Mouse (Mus musculus) cortical plate, adult 2 months (tissue): Measurements from ENCODE around the gene Gm49027. TPM values are rescaled to one million over a fixed set of nuclear protein-coding genes. Genes with fewer than 3 reads are reported as not detected.

Experiments
- H3K27ac ChIP-seq: fragments of 200-500 bp; 2 replicates; pipeline ENCODE4 v1.5.1; 2012; ENCODE audit warnings: low read length, control low read depth, inconsistent platforms; ENCODE audit not compliant: insufficient read depth
- H3K4me1 ChIP-seq: fragments of 200-500 bp; 2 replicates; pipeline ENCODE4 v1.6.1; 2011; ENCODE audit warnings: low read length; ENCODE audit not compliant: control insufficient read depth, insufficient read depth
- H3K4me3 ChIP-seq: fragments of 200-500 bp; 2 replicates; pipeline ENCODE4 v1.5.1; 2011; ENCODE audit warnings: mild to moderate bottlenecking, low read length, control low read depth; ENCODE audit not compliant: insufficient read depth
- CTCF ChIP-seq: fragments of 200-500 bp; IDR thresholded peaks from 2 replicates; pipeline ENCODE4 v1.5.1; 2011; ENCODE audit warnings: mild to moderate bottlenecking, control low read depth, low read length; ENCODE audit not compliant: insufficient read depth; ENCODE audit errors: extremely low read depth
- POLR2A ChIP-seq: fragments of 200-500 bp; IDR thresholded peaks from 2 replicates; pipeline ENCODE4 v1.6.1; 2011; ENCODE audit warnings: mild to moderate bottlenecking, low read length, control low read depth; ENCODE audit not compliant: insufficient read depth; ENCODE audit errors: extremely low read depth
- polyA plus RNA-seq: library from polyadenylated mRNA; depleted of rRNA; stranded (reverse); fragments of >200 nt; gene quantifications from 2 replicates; pipeline ENCODE4 v1.2.3, GENCODE M21; 2012; rRNA removed

The Gm49027 gene
- polyA plus RNA-seq = 8.3 and 8.5 TPM in 2 replicates

- no peak within 1 kb of the TSS for H3K27ac ChIP-seq
- H3K4me3 ChIP-seq = peak within 1 kb of the TSS; percentile 38
- 0 out of 2 replicates have a peak, but pooled peaks cover 2% of the 10 kb centered on the region for H3K4me1 ChIP-seq
- no peak for TF ChIP-seq CTCF
- TF ChIP-seq POLR2A = no peak
Observed at GRCm38 (mm10) chr5:123525281-123525680, at the start of gene Gm49027. Gm49027 (minus strand) TSS chr5:123525488.

GRCm38 (mm10) chr5:123573362-123573761, 48.1 kb upstream of the Gm49027 start:
- TF ChIP-seq POLR2A = no peak
- no peak overlapping the region for H3K27ac ChIP-seq
- H3K4me3 ChIP-seq = no peak overlapping the region
- no peaks in the 10 kb centered on the region for H3K4me1 ChIP-seq

GRCm38 (mm10) chr5:123572357-123573186, 47.3 kb upstream of the Gm49027 start, which contains the start of gene Vps33a:
Vps33a (minus strand) TSS chr5:123573038.
- peak within 1 kb of the TSS; percentile 75 for H3K4me3 ChIP-seq
- no peaks in the 10 kb centered on the region for H3K4me1 ChIP-seq
- TF ChIP-seq CTCF (no peak), POLR2A (peak; percentile 91)
- peak within 1 kb of the TSS; percentile 50; the same call in 1 of the 2 replicates for H3K27ac ChIP-seq

GRCm38 (mm10) chr5:123561128-123561527, 35.8 kb upstream of the Gm49027 start:
- H3K27ac ChIP-seq = no peak overlapping the region
- H3K4me1 ChIP-seq = no peaks in the 10 kb centered on the region
- H3K4me3 ChIP-seq = no peak overlapping the region
- no peak for TF ChIP-seq CTCF
- TF ChIP-seq POLR2A = no peak

GRCm38 (mm10) chr5:123559588-123559987, 34.3 kb upstream of the Gm49027 start:
- Histone ChIP-seq H3K4me3 (no peak overlapping the region), H3K4me1 (no peaks in the 10 kb centered on the region), H3K27ac (no peak overlapping the region)
- TF ChIP-seq CTCF (no peak), POLR2A (no peak)

- Histone ChIP-seq H3K27ac (no peak overlapping the region), H3K4me3 (no peak overlapping the region), H3K4me1 (no peaks in the 10 kb centered on the region)
- TF ChIP-seq CTCF (no peak), POLR2A (no peak)
Observed at GRCm38 (mm10) chr5:123556451-123556850, 31.2 kb upstream of the Gm49027 start.

- TF ChIP-seq POLR2A = no peak
- no peak for TF ChIP-seq CTCF
- Histone ChIP-seq H3K4me1 (no peaks in the 10 kb centered on the region), H3K4me3 (no peak overlapping the region), H3K27ac (no peak overlapping the region)
Observed at GRCm38 (mm10) chr5:123555693-123556092, 30.4 kb upstream of the Gm49027 start.

GRCm38 (mm10) chr5:123533801-123534200, 8.5 kb upstream of the Gm49027 start:
- no peaks in the 10 kb centered on the region for H3K4me1 ChIP-seq
- TF ChIP-seq CTCF (no peak), POLR2A (no peak)
- no peak overlapping the region for H3K27ac ChIP-seq
- no peak overlapping the region for H3K4me3 ChIP-seq

GRCm38 (mm10) chr5:123530056-123530455, 4.8 kb upstream of the Gm49027 start:
- TF ChIP-seq CTCF (no peak), POLR2A (no peak)
- Histone ChIP-seq H3K27ac (no peak overlapping the region), H3K4me3 (no peak overlapping the region), H3K4me1 (no peaks in the 10 kb centered on the region)

- no peak overlapping the region for H3K27ac ChIP-seq
- no peak overlapping the region for H3K4me3 ChIP-seq
- H3K4me1 ChIP-seq = 0 out of 2 replicates have a peak, but pooled peaks cover 2% of the 10 kb centered on the region
- no peak for TF ChIP-seq POLR2A
Observed at GRCm38 (mm10) chr5:123528641-123529040, 3.4 kb upstream of the Gm49027 start.
